Mouse (Mus musculus) heart, postnatal 0 days (tissue): ENCODE data around the gene Cfap45.

Experiments
- CTCF ChIP-seq: IDR thresholded peaks from 2 replicates; pipeline ENCODE4 v1.5.1; 2016; ENCODE audit warnings: antibody characterized with exemption, control low read depth, low read depth
- EP300 ChIP-seq: IDR thresholded peaks from 2 replicates; pipeline ENCODE4 v1.6.1; 2016; ENCODE audit warnings: antibody characterized with exemption, low read depth

DNA sequence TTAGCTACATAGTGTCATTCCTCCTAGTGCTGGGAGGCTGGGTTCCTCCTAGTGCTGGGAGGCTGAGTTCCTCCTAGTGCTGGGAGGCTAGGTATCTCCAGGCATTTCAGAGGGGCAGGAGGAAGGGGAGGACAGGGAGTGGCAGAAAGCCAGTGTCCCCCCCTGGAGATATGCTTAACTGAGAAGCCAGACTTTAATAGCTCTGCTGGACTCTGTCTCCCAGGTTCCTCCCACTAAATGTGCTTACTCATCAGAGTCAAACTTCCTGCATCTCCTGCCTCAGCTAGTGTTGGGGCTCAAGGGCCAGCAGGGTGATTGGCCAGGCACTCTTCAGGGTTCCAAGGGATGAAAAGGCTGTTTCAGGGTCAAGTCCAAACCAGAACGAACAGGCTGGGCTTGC lies 5.2 kb upstream of the Cfap45 start:
- TF ChIP-seq CTCF (no peak), EP300 (no peak)
